Mouse (Mus musculus) hindbrain, embryonic 16.5 days (tissue): ENCODE measurements around the gene Rangap1. TPM values are rescaled to one million over a fixed set of nuclear protein-coding genes. Genes with fewer than 3 reads are reported as not detected.

Source experiments
- ATAC-seq: fragments of 200-750 bp; cut with Nextera tagmentation; 2 replicates; pipeline ENCODE4 v1.8.0; 2017; ENCODE audit warnings: moderate TSS enrichment, moderate library complexity
- H3K27ac ChIP-seq: fragments of 300-500 bp; sonication (generic); 2 replicates; pipeline ENCODE4 v1.5.1; 2014; ENCODE audit warnings: low read depth, mild to moderate bottlenecking, control low read depth, low read length, moderate library complexity
- H3K27me3 ChIP-seq: fragments of 300-500 bp; sonication (generic); replicated peaks from 2 replicates; pipeline ENCODE4 v1.6.1; 2014; ENCODE audit warnings: low read length; ENCODE audit not compliant: control insufficient read depth, insufficient read depth
- H3K36me3 ChIP-seq: fragments of 300-500 bp; sonication (generic); 2 replicates; pipeline ENCODE4 v1.6.1; 2014; ENCODE audit warnings: mild to moderate bottlenecking, low read length, moderate library complexity, mixed read lengths; ENCODE audit not compliant: control insufficient read depth, insufficient read depth
- H3K4me1 ChIP-seq: fragments of 300-500 bp; sonication (generic); 2 replicates; pipeline ENCODE4 v1.6.1; 2014; ENCODE audit warnings: low read depth, low read length; ENCODE audit not compliant: control insufficient read depth, insufficient read depth
- H3K4me2 ChIP-seq: fragments of 300-500 bp; sonication (generic); 2 replicates; pipeline ENCODE4 v1.6.1; 2014; ENCODE audit warnings: mild to moderate bottlenecking, low read length, control low read depth, moderate library complexity
- H3K4me3 ChIP-seq: fragments of 300-500 bp; sonication (generic); 2 replicates; pipeline ENCODE4 v1.5.1; 2014; ENCODE audit warnings: mild to moderate bottlenecking, low read length, control low read depth, moderate library complexity
- H3K9ac ChIP-seq: fragments of 300-500 bp; sonication (generic); 2 replicates; pipeline ENCODE4 v1.6.1; 2014; ENCODE audit warnings: low read depth, mild to moderate bottlenecking, control low read depth, low read length, moderate library complexity
- H3K9me3 ChIP-seq: fragments of 300-500 bp; sonication (generic); 2 replicates; pipeline ENCODE4 v1.6.1; 2014; ENCODE audit warnings: mild to moderate bottlenecking, low read length, moderate library complexity; ENCODE audit not compliant: control insufficient read depth
- WGBS: fragments of 180-500 bp; shearing (Covaris S2); extraction: QIAGEN DNeasy Blood & Tissue Kit; methylation state at CpG from one replicate; pipeline ENCODE4 v1.1.7; 2014; 5-methylcytosine and 5-hydroxymethylcytosine counted together
- polyA plus RNA-seq: library from polyadenylated mRNA; unstranded; fragments of >200 nt; fragmentation: Nextera tagmentation; extraction: Ambion mirVana; gene quantifications from 2 replicates; pipeline ENCODE4 v1.2.1, GENCODE M21; 2015

Gene Rangap1
- polyA plus RNA-seq, 1 experiment from 2014 or later, result 165 TPM

DNA sequence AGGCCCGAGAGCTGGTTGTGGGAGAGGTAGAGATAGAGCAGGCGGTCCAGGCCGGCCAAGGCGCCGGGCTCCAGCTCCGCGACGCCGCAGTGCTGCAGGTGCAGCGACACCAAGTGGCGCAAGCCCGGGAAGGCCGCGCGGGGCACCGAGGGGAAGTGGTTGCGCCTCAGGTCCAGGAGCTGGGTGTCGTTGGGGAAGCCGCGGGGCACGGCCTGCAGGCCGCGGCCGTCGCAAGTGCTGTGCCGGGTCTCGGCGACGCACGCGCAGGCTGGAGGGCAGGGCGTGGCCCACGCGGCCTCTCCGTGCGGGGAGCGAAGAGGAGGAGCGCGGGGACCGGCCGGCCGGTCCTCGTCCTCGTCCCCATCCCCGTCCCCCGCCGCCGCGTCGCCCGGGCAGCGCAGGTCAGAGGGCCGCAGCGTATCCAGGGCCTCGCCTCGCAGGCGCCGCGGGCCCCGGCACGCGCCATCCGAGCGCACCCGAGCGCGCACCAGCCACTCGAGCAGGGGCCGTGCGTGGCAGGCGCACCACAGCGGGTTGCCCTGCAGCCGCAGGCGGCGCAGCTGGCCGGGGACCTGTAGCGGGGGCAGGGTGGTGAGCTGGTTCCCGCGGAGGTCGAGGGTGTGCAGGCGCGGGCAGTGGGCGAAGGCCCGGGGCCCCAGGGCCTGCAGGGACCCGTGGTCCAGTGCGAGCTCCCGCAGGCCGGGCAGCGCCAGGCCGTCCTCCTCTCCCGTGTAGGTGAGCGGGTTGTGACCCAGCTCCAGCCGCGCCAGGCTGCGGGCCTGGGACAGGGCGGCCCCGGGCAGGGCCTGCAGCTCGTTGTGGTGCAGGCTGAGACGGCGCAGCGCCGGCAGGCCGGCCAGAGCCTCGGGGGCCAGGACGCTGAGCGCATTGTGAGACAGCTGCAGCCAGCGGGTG, 51.1 kb downstream of the Rangap1 start:
- Histone ChIP-seq H3K27me3 (peaks cover 15% of the 10 kb centered on the region), H3K4me3 (peak overlapping the region; percentile 64), H3K27ac (peak overlapping the region; percentile 54), H3K4me1 (peaks cover 20% of the 10 kb centered on the region), H3K9ac (peak overlapping the region; percentile 88), H3K9me3 (no peaks in the 10 kb centered on the region), H3K4me2 (peak overlapping the region; percentile 93), H3K36me3 (no peaks in the 10 kb centered on the region)
- WGBS, result 1% methylated on average over 69 of the region's 107 CpGs
- ATAC-seq, result peak; percentile 86

DNA sequence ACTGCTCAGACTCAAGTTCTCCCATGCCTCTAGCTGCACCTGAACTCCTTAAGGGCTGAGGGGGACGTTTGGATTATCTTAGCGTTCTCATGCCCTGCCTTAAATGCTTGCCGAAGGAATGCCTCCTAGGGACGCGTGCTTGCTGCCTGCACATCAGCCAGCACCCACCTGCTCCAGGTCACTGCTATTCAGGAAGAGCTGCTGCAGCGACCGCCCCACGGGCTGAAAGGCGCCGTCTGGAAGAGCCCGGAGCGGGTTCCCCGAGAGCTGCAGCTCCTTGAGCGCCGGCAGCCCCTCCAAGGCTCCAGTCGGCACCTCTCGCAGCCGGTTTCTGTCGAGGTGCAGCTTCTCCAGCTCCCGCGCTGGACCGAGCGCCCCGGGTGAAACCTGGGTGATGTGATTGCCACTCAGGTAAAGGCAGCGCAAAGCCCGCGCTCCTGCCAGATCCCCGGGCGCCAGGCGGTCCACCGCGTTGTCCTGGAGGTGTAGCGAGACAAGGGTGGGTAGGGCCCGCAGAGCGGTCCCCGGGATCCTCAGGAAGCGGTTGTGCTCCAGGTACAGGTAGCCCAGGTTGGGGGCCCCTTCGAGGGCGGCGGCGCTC, 51.9 kb downstream of the Rangap1 start:
- no peaks in the 10 kb centered on the region for H3K36me3 ChIP-seq
- H3K27ac ChIP-seq, result peak overlapping the region; percentile 54
- H3K4me3 ChIP-seq, result peak overlapping the region; percentile 64
- 4% methylated on average over 37 of the region's 41 CpGs for WGBS
- H3K27me3 ChIP-seq, result peaks cover 15% of the 10 kb centered on the region
- peaks cover 20% of the 10 kb centered on the region for H3K4me1 ChIP-seq
- peak; percentile 4 for ATAC-seq
- H3K9me3 ChIP-seq, result no peaks in the 10 kb centered on the region
- peak overlapping the region; percentile 88 for H3K9ac ChIP-seq
- peak overlapping the region; percentile 93 for H3K4me2 ChIP-seq

DNA sequence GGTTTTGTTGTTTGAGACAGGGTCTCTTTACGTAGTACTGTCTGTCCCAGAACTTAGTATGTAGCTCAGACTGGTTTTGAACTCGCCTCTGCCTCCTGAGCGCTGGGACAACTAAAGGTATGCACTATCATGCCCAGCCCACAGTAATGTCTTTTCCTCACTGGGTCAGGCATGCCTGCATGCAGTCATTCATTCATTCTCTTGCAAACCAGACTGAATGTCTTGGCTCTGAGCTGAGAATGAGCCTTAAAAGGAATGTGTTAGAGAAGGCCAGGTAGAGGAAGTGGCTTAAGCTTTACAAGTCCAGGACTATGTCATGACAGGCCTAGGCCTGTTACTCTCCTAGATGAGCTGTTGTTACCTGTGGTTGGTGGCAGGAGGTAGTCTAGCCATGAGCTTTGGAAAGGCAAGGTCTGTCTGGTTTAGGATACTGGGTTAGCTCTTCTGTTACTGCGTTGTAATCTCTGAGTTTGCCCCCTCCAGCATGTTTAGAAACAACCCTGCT, 65.0 kb downstream of the Rangap1 start:
- no peak overlapping the region for H3K4me2 ChIP-seq
- peaks cover 40% of the 10 kb centered on the region for H3K36me3 ChIP-seq
- H3K9ac ChIP-seq, result no peak overlapping the region
- H3K4me1 ChIP-seq, result no peaks in the 10 kb centered on the region
- 95% methylated on average over 4 of the region's 4 CpGs for WGBS
- no peak overlapping the region for H3K4me3 ChIP-seq
- ATAC-seq, result no peak
- no peaks in the 10 kb centered on the region for H3K27me3 ChIP-seq
- no peak overlapping the region for H3K27ac ChIP-seq
- H3K9me3 ChIP-seq, result no peaks in the 10 kb centered on the region

DNA sequence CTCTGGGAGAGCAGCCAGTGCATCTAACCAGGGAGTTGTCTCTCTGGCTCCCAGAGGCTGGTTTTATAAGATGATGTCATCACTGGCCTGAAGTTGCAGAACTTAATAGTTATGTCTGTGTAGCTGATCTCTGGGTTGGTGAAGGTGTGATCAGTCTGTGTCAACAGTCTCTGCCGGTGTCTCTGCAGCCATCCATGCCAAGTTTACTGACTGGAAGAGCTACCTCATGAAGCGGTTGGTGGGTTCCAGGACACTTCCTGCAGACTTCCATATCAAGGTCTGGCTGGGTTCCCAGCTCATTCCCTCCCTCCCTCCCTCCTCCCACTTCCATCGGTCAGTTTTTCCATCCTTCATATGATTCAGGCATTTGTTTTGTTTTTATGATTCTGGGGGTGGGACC, 68.7 kb downstream of the Rangap1 start:
- ATAC-seq, result no peak
- Histone ChIP-seq H3K4me3 (no peak overlapping the region), H3K9me3 (no peaks in the 10 kb centered on the region), H3K27me3 (no peaks in the 10 kb centered on the region), H3K4me2 (no peak overlapping the region), H3K9ac (no peak overlapping the region), H3K36me3 (peaks cover 26% of the 10 kb centered on the region), H3K4me1 (no peaks in the 10 kb centered on the region), H3K27ac (no peak overlapping the region)
- WGBS, result 93% methylated on average over 3 of the region's 3 CpGs

DNA sequence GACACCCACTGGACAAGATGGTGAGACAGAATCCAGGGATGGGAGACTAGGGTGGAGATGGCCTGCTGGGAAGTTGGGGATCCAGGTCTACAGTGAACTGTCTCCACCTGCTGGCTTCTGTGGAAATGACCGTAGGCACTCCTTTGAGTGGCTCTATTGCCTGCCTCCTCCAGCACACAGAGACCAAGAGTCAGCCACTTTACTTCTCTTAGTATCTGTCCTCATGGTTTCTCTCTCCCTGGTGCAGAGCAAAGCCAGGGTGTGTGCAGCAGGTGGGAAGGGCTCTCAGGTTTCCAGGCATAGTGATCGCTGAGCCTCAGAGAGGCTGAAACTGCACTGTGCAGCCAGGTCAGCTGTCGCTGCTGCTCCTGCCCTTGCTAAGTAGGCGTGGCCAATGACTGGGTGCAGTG, 75.1 kb downstream of the Rangap1 start:
- Histone ChIP-seq H3K4me3 (no peak overlapping the region), H3K36me3 (peaks cover 28% of the 10 kb centered on the region), H3K9ac (no peak overlapping the region), H3K4me2 (no peak overlapping the region), H3K4me1 (peaks cover under 1% of the 10 kb centered on the region; the same call in 1 of the 2 replicates), H3K27me3 (no peaks in the 10 kb centered on the region), H3K27ac (no peak overlapping the region), H3K9me3 (no peaks in the 10 kb centered on the region)
- ATAC-seq, result 0 out of 2 replicates have a peak, but pooled peaks have one; percentile 30
- WGBS, result 86% methylated on average over 4 of the region's 4 CpGs

DNA sequence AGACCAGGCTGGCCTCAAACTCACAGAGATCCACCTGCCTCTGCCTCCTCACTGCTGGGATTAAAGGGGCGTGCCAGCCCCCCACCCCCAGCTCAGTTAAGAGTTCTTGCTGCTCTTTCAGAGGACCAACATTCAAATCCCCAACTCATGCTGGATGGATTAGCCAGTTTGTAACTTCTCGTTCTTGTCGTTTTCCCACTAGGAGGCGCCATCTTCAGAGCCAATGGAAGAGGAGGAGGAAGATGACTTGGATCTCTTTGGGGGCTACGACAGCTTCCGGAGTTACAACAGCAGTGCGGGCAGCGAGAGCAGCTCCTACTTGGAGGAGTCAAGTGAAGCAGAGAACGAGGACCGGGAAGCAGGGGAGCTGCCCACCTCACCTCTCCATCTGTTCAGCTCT, 78.4 kb downstream of the Rangap1 start:
- H3K4me2 ChIP-seq, result no peak overlapping the region

DNA sequence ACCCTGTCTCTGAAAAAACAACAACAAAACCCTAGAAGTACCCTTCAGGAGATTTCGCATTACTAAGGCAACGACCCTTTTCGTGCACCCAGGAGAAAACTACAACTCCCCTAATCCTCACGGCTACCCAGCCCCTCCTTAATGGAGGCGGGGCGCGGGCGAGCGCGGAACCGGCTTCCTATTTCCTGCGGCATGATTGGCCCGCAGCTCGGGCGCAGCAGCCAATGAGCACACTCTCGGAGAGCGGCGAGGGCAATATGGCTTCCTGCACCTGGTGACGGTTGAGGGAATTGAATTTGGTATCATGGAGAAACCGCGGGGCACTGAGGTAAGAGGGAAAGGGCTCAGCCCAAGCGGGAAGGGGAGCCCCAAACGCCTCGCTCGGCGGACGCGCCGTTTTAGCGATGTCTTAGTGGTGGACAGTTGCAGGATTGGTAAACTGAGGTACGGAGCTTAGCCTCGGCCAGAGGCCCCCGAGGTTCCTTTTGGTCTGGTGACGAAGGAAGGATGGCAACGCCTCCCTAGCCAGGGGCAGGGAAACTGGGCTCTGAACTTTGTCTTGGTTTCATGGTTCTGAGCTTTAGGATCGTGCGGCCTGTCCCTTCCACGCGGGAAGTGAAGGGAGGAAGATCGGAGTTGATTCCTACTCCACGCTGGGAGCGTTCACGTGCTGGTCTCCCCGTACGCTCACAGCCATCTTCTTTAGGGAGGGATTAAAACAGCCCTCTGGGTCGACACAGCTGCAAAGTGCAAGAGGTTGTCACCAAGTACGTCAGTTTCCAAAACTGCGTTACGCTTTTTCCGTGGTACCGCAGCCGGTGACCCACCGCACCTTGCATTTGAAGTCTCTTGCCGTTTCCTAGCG, 81.4 kb downstream of the Rangap1 start, which contains the start of gene L3mbtl2:
Gene L3mbtl2 (plus strand): TSS at position 193 of the 865 bp plus-strand sequence.
- WGBS, result under 1% methylated on average over 55 of the region's 55 CpGs

More for the DNA sequence above, 78.4 kb downstream of the Rangap1 start:
- H3K4me3 ChIP-seq, result no peak overlapping the region
- H3K27me3 ChIP-seq, result no peaks in the 10 kb centered on the region
- no peaks in the 10 kb centered on the region for H3K9me3 ChIP-seq
- H3K4me1 ChIP-seq, result peaks cover 8% of the 10 kb centered on the region
- H3K9ac ChIP-seq, result no peak overlapping the region
- ATAC-seq, result no peak
- 91% methylated on average over 10 of the region's 10 CpGs for WGBS
- no peak overlapping the region for H3K27ac ChIP-seq
- H3K36me3 ChIP-seq, result peaks cover 27% of the 10 kb centered on the region

DNA sequence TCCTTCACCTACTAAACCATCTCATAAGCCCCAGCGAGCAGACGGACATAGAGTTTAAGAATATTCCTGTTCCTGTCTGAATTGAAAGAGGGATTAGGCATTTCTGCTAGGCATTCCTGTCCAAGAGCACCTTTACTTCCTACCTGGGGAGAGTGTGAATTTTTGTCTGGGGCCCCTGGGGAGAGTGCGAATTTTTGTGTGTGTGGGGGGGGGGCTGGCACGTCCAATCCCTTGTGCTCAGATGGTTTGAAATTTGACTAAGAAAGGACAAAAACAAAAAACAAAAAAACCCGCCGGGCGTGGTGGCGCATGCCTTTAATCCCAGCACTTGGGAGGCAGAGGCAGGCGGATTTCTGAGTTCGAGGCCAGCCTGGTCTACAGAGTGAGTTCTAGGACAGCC, 82.0 kb downstream of the Rangap1 start:
- H3K4me1 ChIP-seq, result peaks cover 8% of the 10 kb centered on the region

More for the DNA sequence above, 81.4 kb downstream of the Rangap1 start, which contains the start of gene L3mbtl2:
- peak within 1 kb of the TSS; percentile 60; the same call in 1 of the 2 replicates for H3K27ac ChIP-seq
- H3K36me3 ChIP-seq, result peaks cover 16% of the 10 kb centered on the region
- peak within 1 kb of the TSS; percentile 89 for H3K4me2 ChIP-seq
- H3K9ac ChIP-seq, result peak within 1 kb of the TSS; percentile 76
- peaks cover 8% of the 10 kb centered on the region for H3K4me1 ChIP-seq
- H3K27me3 ChIP-seq, result no peaks in the 10 kb centered on the region
- no peaks in the 10 kb centered on the region for H3K9me3 ChIP-seq
- peak within 1 kb of the TSS; percentile 91 for H3K4me3 ChIP-seq
- ATAC-seq, result peak; percentile 99

More for the DNA sequence above, 82.0 kb downstream of the Rangap1 start:
- Histone ChIP-seq H3K36me3 (peaks cover 10% of the 10 kb centered on the region), H3K27me3 (no peaks in the 10 kb centered on the region), H3K27ac (no peak overlapping the region), H3K9me3 (no peaks in the 10 kb centered on the region), H3K9ac (no peak overlapping the region), H3K4me3 (peak overlapping the region; percentile 91), H3K4me2 (peak overlapping the region; percentile 89)
- ATAC-seq, result no peak
- WGBS, result 66% methylated on average over 10 of the region's 10 CpGs
